Mouse (Mus musculus) 3T3-L1 (cell line): Measurements from ENCODE around the gene Dgkh.

Experiments used
- DNase-seq: peaks from one replicate; pipeline ENCODE4 v3.0.0-alpha.2; 2015; ENCODE audit warnings: low read depth, low spot score

The Dgkh gene

DNA sequence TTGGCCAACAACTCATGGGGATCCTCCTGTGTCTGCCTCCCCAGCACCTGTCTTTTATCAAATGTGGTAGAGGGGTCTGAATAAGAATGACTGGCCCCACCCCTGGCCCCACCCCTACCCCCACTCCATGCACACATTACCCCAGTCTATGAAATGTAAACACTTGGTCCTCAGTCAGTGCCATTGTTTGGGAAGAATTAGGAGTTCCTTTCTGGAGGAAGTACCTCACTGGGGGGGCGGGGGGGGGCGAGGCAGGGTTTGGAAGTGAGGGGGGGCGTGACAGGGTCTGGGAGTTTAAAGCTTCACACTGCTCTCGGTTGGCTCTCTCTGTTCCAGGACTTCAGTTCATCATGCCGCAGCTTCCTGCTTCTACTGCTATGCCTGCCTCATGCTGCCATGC, 10.5 kb downstream of the Dgkh start:
- no peak for DNase-seq

DNA sequence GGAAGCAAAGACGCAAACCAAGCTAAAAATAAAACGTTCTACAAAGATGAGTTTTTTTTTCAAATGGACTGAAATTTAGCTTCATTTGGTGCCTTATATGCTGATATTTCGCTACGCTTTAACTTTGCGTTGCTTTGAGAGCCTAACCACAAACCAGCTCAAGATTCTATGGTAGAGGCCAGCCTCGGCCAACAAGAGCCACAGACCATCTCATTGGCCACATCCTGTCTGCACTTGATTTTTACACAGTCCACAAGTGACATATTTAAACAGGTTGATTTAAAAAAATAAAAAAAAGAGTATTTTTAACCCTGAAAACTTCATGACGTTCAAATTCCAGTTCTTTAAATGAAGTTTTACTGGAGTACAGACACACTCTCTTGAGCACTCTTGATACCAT, 16.5 kb downstream of the Dgkh start:
- DNase-seq: no peak

- DNase-seq: no peak
These were observed 19.9 kb downstream of the Dgkh start for GRCm38 (mm10) chr14:78712565-78713148.

- no peak for DNase-seq
These were observed 21.9 kb downstream of the Dgkh start for GRCm38 (mm10) chr14:78710647-78711046.

DNA sequence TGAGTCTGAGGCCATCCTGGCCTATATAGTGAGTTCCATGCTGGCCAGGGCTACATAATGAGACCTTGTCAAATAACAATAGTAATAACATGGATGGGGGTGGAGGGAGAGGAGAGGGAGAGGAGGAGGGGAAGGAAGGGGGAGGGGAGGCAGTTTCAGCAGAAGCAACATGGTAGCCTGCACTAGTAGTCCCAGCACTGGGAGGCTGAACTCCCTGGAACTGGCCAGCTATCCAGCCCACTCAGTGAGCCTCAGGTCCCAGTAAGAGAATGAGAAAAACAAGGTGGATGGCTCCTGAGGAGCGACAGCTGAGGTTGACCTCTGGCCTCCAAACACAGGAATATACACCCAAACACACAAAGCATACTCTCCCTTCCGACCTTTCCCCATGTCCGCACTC, 27.0 kb downstream of the Dgkh start:
- no peak for DNase-seq

- DNase-seq: no peak
These were observed 28.6 kb downstream of the Dgkh start for GRCm38 (mm10) chr14:78703989-78704388.

DNA sequence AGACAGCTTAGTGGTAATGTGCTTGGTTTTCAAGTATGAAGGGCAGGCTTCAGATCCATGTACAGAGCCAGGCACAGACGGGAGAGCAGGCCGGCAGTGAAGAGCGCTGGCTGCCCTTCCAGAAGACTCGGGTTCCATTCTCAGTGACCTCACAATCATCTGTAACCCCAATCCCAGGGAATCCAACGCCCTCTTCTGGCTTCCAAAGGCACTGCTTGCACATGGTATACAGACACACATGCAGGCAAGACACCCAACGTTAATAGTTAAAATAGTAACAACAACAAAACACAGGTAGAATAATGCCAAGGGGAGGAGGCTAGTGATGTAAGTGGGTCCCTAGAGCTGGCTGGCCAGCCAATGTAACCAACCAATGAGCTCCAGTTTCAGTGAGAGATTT, 29.2 kb downstream of the Dgkh start:
- DNase-seq: no peak

DNA sequence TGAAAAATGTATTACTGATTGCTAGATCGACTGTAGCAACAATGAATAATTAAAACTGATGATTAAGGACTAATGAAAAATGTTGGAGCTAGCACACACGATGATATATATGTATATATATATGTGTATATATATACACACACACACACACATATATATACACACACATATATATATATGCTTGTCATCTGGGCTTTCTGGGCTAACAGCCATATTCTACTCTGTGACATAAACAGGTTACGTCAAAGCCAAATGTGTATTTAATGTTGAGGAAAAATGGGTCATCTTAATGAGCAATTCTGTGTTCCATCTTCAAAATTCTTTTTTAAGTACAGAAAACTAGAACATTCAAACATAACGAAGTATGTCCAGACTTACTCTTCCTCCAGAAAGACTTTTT, 30.5 kb downstream of the Dgkh start:
- no peak for DNase-seq

DNA sequence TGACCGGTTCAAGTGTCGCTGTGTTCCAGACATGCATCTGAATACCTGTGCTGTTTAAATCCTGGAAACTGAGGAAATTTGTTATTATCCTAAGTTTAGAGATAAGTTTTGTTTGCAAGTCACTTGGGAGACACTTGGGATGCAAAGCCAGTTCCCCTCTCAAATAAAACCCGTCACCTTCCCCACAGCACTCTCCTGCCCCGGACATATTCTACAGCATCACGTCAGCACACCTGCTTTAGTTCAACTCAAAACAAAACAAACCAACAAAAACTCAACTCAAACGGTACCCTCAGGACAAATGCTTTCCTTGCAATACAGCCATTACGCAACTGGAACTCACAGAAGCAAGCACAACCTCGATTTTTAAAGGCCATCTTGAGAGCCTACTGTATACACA, 31.1 kb downstream of the Dgkh start:
- no peak for DNase-seq

GRCm38 (mm10) chr14:78701087-78701486, 31.5 kb downstream of the Dgkh start:
- no peak for DNase-seq

- no peak for DNase-seq
These were observed 32.9 kb downstream of the Dgkh start for GRCm38 (mm10) chr14:78699634-78700033.

DNA sequence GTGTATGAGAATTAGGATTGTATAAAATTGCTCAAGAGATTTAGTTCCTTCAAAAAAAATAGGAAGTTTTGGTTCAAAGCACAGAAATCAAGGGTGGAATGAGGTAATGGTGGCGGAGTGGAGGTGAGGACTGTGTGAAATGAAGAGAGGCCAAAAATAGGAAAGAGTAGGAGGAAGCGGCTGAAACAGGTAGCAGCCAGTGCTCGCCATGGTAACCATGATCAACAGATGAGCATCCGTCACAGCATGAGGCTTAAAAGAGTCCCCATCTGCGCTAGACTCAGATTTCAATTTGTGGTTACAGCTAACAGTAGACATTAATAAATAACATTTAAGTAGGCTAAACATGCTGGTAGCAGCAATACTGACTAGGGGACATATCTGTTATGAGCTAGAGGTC, 33.4 kb downstream of the Dgkh start:
- no peak for DNase-seq

DNA sequence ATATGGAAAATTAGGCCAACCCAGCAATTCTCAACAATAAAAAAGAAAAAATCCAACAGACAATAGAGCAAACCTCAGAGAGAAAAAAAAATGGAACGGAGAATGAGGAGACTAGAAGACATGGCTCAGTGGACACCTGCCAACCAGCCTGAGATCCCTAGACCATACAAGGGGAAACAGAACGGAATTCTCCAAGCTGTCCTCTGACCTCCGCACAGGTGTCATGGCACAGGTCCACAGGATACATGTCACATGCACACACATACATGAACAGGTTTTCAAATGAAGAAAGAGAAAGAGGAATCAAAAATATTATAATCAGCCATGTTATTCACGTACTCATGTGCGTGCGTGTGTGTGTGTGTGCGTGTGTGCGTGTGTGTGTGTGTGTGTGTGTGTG, 38.5 kb downstream of the Dgkh start:
- no peak for DNase-seq

GRCm38 (mm10) chr14:78692602-78693001, 40.0 kb downstream of the Dgkh start:
- DNase-seq: no peak

DNA sequence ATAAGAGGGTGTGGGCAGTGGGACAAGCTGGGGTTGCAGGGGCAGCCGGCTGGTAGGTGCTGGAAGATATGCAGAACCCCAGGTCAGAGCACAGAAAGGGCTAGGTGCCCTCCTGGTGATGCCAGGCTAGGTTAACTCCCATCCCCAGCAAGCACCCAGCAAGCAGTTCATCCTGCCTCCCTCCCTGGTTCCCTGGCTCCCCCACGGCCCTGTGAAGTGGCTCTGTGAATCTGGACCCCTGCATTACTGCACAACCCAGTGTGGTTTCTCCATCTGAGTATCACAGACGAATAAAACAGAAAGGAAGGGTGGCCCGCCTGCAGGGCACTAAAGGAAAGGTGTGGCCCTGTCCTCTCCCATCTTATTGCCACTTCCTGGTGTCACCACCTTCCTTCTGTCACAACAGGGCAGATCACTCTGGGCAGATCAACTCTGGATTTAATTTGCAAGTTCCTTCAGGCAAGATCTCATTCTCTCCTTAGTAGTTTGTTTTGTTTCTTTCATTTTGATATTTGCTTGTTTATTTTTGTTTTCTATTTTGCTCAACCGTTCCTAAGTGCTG, 40.6 kb downstream of the Dgkh start:
- no peak for DNase-seq

DNA sequence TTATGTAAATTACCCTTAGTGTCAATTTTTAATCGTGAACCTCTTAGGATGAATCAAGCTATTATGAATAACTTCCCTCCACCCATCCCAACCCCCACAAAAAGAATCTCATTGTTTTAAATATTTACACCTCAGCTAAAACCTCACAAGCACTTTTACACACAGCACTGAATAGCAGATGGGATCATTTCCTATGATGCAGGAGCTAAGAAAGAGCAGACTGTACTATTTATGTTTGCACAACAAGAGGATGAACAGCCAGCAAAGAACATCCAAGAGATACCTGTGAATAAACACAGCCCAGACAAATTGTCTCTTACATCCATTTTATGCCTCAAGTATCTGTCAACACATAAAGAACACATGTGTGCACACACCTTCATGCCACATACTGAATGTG, 41.7 kb downstream of the Dgkh start:
- no peak for DNase-seq

GRCm38 (mm10) chr14:78690387-78690786, 42.2 kb downstream of the Dgkh start:
- no peak for DNase-seq

DNA sequence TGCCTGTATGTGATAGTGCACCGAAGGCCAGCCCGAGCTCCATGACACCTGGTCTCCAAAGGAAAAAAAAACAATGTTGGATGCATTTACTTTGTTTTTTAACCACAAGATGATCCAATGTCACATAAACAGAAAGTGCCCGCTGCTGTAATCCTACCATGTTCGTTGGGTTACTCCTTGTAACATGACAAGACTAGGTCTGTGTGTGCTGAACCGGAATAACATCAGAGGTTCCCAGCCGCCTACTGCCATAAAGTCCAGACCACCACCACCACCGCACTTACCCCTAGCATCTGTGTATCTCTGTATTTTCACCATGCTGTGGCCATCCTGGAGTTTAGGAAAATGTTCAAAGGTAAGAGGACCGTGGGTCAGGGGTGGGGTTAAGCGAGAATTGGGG, 42.6 kb downstream of the Dgkh start:
- DNase-seq: no peak

- no peak for DNase-seq
These were observed 44.9 kb downstream of the Dgkh start for GRCm38 (mm10) chr14:78687716-78688115.

GRCm38 (mm10) chr14:78686701-78687100, 45.9 kb downstream of the Dgkh start:
- DNase-seq: no peak

DNA sequence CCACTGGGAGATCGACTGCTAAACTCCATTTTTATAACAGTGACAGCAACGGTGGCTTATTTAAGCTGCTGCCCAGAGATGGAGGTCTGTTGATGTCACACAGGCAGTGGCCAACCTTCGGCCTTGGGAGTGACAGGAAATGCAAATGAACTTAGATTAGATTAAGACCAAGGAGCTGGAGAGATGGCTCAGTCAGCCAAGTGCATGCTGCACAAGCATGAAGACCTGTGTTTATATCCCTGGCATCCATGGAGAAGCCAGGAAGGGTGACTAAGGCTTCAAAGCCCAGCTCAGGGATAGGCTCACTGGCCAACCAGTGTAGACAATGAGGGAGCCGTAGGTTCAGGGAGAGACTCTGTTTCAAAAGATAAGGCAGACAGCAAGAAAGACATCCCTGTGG, 48.4 kb downstream of the Dgkh start:
- DNase-seq: no peak

DNA sequence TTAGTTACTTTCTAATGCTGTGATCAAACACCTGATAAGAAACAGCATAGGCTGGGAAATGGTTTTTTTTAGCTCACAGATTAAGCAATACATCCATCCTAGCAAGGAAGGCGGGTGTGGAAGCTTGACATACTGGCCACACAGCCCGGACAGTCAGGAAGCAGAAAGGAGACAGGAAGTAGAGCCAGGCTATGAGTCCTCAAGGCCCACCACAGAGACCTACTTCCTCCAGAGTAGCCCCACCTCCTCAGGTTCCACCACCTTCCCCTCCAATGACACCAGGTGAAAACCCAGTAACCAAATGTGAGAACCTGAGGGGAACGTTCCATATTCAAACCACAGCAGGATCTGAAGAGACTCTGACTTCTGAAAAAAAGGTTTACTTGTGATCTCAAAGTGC, 53.6 kb downstream of the Dgkh start:
- no peak for DNase-seq

DNA sequence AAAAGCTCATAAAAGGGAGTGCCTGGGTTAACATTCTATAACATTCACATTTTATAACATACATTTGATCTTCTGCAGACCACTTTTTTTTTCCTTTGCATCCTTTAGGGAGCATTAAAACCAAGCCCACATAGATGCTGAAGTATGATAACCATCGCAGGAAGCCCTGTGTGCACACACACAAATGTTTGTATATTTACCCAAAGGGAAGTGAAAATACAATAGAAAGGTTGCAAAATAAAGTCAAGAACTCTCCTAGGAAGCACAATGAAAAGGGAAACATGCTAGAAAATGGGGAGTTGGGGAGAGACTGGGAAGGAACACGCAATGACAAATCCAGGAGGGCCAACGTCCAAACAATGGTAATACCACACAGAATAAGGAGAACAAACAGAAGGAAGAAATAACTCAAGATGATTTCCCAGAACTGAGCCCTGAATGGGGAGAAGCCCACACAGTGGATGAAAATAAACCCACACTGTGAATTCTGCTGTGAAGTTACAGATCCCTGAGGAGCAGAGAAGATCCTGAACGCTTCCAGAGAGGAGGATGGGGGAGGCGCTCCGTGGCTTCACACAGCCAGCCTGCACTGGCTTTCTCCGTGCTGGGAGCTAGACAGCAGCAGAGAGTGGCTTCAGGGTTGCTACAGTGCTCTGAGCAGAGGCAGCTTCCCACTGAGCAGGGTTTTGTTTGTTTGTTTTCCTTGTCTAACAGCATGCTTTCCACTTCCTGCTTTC, 54.6 kb downstream of the Dgkh start:
- DNase-seq: no peak
